Mouse (Mus musculus): ENCODE results near the gene Tbccd1.

The Tbccd1 gene

GRCm38 (mm10) chr16:22857431-22858113 is at the start of gene Tbccd1, which contains the start of gene Dnajb11:
TSS of gene Tbccd1 (minus strand) at chr16:22857669.
TSS of gene Dnajb11 (plus strand) at chr16:22857845.
- DNase-seq (ENCODE audit: low read depth, low spot score): peak; percentile 99

- DNase-seq (ENCODE audit: low read depth, low spot score): no peak
These were observed 43.9 kb upstream of the Tbccd1 start for GRCm38 (mm10) chr16:22901326-22901725.

- no peak for DNase-seq (ENCODE audit: low read depth, low spot score)
These were observed 42.5 kb upstream of the Tbccd1 start for GRCm38 (mm10) chr16:22899866-22900570.

GRCm38 (mm10) chr16:22899346-22899745 is 41.9 kb upstream of the Tbccd1 start:
- no peak for DNase-seq (ENCODE audit: low read depth, low spot score)

GRCm38 (mm10) chr16:22896618-22897017 is 39.1 kb upstream of the Tbccd1 start:
- no peak for DNase-seq (ENCODE audit: low read depth, low spot score)

GRCm38 (mm10) chr16:22894095-22894494 is 36.6 kb upstream of the Tbccd1 start:
- no peak for DNase-seq (ENCODE audit: low read depth, low spot score)

- no peak for DNase-seq (ENCODE audit: low read depth, low spot score)
These were observed 34.3 kb upstream of the Tbccd1 start for GRCm38 (mm10) chr16:22891733-22892154.

GRCm38 (mm10) chr16:22890683-22891510 is 33.4 kb upstream of the Tbccd1 start, which contains the start of gene Ahsg:
TSS of gene Ahsg (plus strand) at chr16:22891277.
- DNase-seq (ENCODE audit: low read depth, low spot score): no peak

- DNase-seq (ENCODE audit: low read depth, low spot score): no peak
These were observed 32.2 kb upstream of the Tbccd1 start for GRCm38 (mm10) chr16:22889716-22890115.

- no peak for DNase-seq (ENCODE audit: low read depth, low spot score)
These were observed 31.4 kb upstream of the Tbccd1 start for GRCm38 (mm10) chr16:22888835-22889234.

GRCm38 (mm10) chr16:22886726-22887125 is 29.3 kb upstream of the Tbccd1 start:
- DNase-seq (ENCODE audit: low read depth, low spot score): no peak

GRCm38 (mm10) chr16:22885356-22885755 is 27.9 kb upstream of the Tbccd1 start:
- DNase-seq (ENCODE audit: low read depth, low spot score): no peak

GRCm38 (mm10) chr16:22883441-22883840 is 26.0 kb upstream of the Tbccd1 start:
- no peak for DNase-seq (ENCODE audit: low read depth, low spot score)

- DNase-seq (ENCODE audit: low read depth, low spot score): no peak
These were observed 24.0 kb upstream of the Tbccd1 start for GRCm38 (mm10) chr16:22881487-22881886.

- DNase-seq (ENCODE audit: low read depth, low spot score): no peak
These were observed 23.4 kb upstream of the Tbccd1 start for GRCm38 (mm10) chr16:22880900-22881299.

- no peak for DNase-seq (ENCODE audit: low read depth, low spot score)
These were observed 22.6 kb upstream of the Tbccd1 start for GRCm38 (mm10) chr16:22879945-22880595.

- DNase-seq (ENCODE audit: low read depth, low spot score): no peak
These were observed 21.2 kb upstream of the Tbccd1 start for GRCm38 (mm10) chr16:22878716-22879115.

- DNase-seq (ENCODE audit: low read depth, low spot score): no peak
These were observed 20.4 kb upstream of the Tbccd1 start for GRCm38 (mm10) chr16:22877660-22878390.

GRCm38 (mm10) chr16:22876218-22877043 is 19.0 kb upstream of the Tbccd1 start:
- DNase-seq (ENCODE audit: low read depth, low spot score): no peak

GRCm38 (mm10) chr16:22873369-22873768 is 15.9 kb upstream of the Tbccd1 start:
- DNase-seq (ENCODE audit: low read depth, low spot score): no peak
